Mouse (Mus musculus): ENCODE measurements around the gene Krt23.

The Krt23 gene

GRCm38 (mm10) chr11:99454044-99454443, 38.9 kb downstream of the Krt23 start:
- DNase-seq (ENCODE audit: low spot score), result no peak

DNA sequence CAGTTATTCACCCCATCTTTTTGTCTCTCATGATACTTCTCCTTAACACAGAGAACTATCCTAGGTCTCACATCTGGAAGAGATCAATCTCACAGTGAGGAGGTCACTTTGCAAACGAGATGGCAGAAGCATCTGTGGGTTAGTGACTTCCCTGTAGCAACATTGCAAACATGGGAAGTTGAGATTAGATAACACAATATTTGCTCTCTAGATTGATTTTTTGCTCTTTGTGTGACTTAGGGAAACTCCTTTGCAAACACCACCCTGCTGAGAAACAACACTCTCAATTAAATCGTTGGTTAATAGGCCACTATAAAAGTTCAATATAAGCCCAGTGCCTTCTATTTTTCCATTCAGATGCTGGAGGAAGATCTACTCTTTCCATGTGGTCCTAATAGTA, 44.2 kb downstream of the Krt23 start:
- no peak for DNase-seq (ENCODE audit: low spot score)

DNA sequence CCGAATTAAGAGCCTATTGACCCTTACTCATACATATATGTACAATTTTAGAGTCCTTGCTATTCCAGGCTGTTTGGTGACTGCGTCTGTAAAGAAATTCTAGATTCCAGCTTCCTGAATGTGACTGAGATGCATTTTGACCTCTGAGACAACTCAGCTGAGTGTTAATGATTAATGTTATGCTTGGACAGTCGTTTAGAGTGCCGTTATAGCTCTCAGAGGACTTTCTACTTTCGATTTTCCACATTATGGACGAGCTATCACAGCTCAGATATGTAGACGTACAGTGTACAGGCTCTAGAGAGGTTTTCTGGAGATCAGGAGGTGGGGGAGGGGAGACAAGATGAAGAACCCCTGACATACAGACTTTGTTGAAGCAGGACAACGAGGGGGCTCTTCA, 51.7 kb downstream of the Krt23 start:
- no peak for DNase-seq (ENCODE audit: low spot score)

DNA sequence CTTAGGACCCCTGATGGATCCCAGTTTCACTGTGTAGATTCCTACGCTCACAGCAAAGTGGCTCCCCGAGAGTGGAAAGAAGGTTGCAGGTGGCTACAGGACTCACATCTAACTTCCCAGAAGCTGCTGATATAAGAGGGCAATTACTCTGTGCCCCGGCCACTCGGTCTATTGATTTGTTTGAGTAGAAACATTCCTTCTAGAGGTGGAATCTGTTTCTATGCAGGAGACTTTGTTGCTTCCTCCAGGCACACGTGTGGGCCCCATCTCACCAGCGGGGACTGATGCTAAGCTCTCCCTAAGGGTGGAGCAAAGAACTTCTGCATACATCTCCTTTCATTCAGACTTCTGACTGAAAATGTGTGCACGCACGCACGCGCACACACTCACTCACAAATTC, 53.5 kb downstream of the Krt23 start:
- no peak for DNase-seq (ENCODE audit: low spot score)

- DNase-seq (ENCODE audit: low spot score), result no peak
Observed at GRCm38 (mm10) chr11:99437972-99438371, 55.0 kb downstream of the Krt23 start, which contains the start of gene Krt20. Gene Krt20 (minus strand): TSS chr11:99438150.

GRCm38 (mm10) chr11:99436625-99437024, 56.3 kb downstream of the Krt23 start:
- DNase-seq (ENCODE audit: low spot score), result no peak

GRCm38 (mm10) chr11:99430670-99431069, 62.3 kb downstream of the Krt23 start:
- peak; percentile 55 for DNase-seq (ENCODE audit: low spot score)
